Mouse (Mus musculus) embryonic stem cell, embryonic (primary cell): ENCODE measurements around the gene Unc5a.

ENCODE experiments used
- CTCF ChIA-PET, 4 experiments: fragments of 300-600 bp in 2 of 4; fragments of 350-600 bp in 2 of 4; sonication (Branson Sonifier 250); formaldehyde crosslinking; loops; one replicate each; lab custom pipeline; 2022; ENCODE audit warnings: inconsistent platforms in 2 of 4; lab: Charles Lee
- POLR2A ChIA-PET, 4 experiments: fragments of 300-600 bp in 2 of 4; fragments of 350-600 bp in 2 of 4; sonication (Branson Sonifier 250); formaldehyde crosslinking; loops; one replicate each; lab custom pipeline; 2022; ENCODE audit warnings: antibody characterized with exemption in 4 of 4, inconsistent platforms in 1 of 4; lab: Charles Lee

The Unc5a gene

DNA sequence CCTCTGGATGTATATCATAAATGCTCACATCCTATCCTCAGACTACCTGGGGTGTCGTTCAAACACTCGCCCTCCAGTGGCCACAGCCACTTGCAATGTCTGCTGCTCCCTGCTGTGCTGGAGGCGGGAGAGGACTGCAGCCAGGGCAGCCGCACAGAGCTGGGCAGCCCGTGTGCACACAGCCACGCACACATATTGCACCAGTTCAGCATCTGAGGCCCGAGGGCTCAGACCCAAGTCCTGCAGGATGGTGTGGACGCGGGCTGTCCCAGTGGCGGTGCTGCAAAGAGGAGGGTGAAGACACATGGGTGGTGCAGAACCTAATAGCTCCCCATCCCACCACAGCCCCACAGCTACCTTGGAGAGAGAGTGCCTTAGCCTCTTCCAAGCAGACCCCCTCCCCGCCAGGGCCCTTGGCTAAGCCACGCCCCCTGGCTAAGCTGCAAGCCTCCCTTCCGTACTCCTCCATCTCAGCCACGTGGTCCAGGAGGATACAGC is 62.8 kb downstream of the Unc5a start:
- ChIA-PET CTCF (interaction anchor here in 2 of 4 experiments (0.7 to 2.8 kb wide), 10 partner anchors 10 to 219 kb away, joined by 3 to 7 read pairs (median 3); no protein-coding TSS in a partner anchor), POLR2A (interaction anchor here in 3 of 4 experiments (0.7 to 3.4 kb wide), 7 partner anchors 10 to 110 kb away, joined by 3 to 9 read pairs (median 3); partner anchors contain the start of gene Hk3 (in 1 of the 3))

GRCm38 (mm10) chr13:55013702-55014344 is 64.6 kb downstream of the Unc5a start:
- ChIA-PET CTCF (interaction anchor here (0.6 to 2.8 kb wide), 11 partner anchors 44 to 255 kb away, joined by 3 to 9 read pairs (median 3); no protein-coding TSS in a partner anchor), POLR2A (interaction anchor here in 2 of 4 experiments (0.6 to 3.4 kb wide), 7 partner anchors 8 to 382 kb away, joined by 3 to 9 read pairs (median 4); partner anchors contain the start of genes Hk3 (in 1 of the 2) and Zfp346 (in 1 of the 2))

GRCm38 (mm10) chr13:55014451-55014850 is 65.2 kb downstream of the Unc5a start:
- ChIA-PET CTCF (interaction anchor here (0.6 to 2.8 kb wide), 9 partner anchors 44 to 256 kb away, joined by 3 to 9 read pairs (median 3); no protein-coding TSS in a partner anchor), POLR2A (interaction anchor here in 2 of 4 experiments (0.6 to 3.4 kb wide), 4 partner anchors 7 to 381 kb away, joined by 4 to 9 read pairs (median 6); partner anchors contain the start of gene Hk3 (in 1 of the 2))

- CTCF ChIA-PET, result interaction anchor here in 3 of 4 experiments (0.6 to 2.0 kb wide), 7 partner anchors 53 to 317 kb away, joined by 3 to 12 read pairs (median 4); no protein-coding TSS in a partner anchor
Measured at GRCm38 (mm10) chr13:55017154-55017897, 68.1 kb downstream of the Unc5a start.

GRCm38 (mm10) chr13:55017898-55018599 is 68.8 kb downstream of the Unc5a start:
- POLR2A ChIA-PET, result interaction anchor here in 1 of 4 experiments (0.6 to 1.2 kb wide), 6 partner anchors 18 to 222 kb away, joined by 3 to 4 read pairs (median 3); partner anchors contain the start of gene Zfp346

More at GRCm38 (mm10) chr13:55017154-55017897, 68.1 kb downstream of the Unc5a start:
- POLR2A ChIA-PET, result interaction anchor here in 1 of 4 experiments (0.7 to 1.6 kb wide), 2 partner anchors 14 to 63 kb away, joined by 3 read pairs; no protein-coding TSS in a partner anchor

DNA sequence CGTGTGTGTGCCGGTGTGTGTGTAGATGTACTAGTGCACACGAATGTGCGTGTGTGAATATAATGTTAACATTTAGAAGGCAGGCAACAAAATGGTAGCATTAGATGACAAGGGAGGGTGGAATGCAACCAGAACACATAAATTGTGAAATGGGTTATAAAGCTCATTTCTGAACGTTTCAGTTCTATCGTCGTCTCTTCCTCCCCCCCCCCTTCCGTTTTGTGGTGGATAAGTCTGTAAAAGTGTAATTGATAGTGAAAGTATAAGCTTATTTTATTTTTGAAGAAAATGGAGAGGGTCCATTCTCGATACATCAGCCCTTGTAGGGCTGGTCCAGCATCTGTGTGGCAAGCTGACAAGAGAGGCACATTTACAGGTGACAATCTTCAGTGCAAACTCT is 69.5 kb downstream of the Unc5a start:
- ChIA-PET CTCF (interaction anchor here in 3 of 4 experiments (0.5 to 2.0 kb wide), 13 partner anchors 9 to 616 kb away, joined by 3 to 12 read pairs (median 3); partner anchors contain the start of gene Ddx46 (in 1 of the 3)), POLR2A (interaction anchor here in 1 of 4 experiments (0.6 to 1.2 kb wide), 5 partner anchors 18 to 222 kb away, joined by 3 to 4 read pairs (median 3); partner anchors contain the start of gene Zfp346)

More at GRCm38 (mm10) chr13:55017898-55018599, 68.8 kb downstream of the Unc5a start:
- CTCF ChIA-PET, result interaction anchor here in 3 of 4 experiments (0.5 to 2.0 kb wide), 13 partner anchors 9 to 617 kb away, joined by 3 to 12 read pairs (median 4); partner anchors contain the start of gene Ddx46 (in 1 of the 3)

DNA sequence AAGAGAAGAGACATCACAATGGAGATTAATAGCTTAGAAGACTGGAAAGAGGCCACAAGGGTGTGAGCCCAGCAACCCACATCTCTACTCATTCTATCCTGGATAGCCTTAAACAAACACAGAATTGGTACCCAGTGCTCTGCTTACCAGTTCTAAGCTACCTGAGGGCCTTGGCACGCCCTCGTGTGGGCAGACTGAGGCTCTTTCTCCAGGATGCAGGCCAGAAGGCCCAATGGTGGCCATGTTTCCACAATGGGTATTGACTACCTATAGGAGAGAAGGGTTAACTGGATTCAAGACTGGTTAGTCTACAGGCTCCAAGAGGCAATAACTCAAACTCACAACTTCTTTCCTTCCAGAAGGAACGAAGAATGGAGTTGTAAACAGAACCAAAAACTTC is 70.0 kb downstream of the Unc5a start:
- CTCF ChIA-PET, result interaction anchor here in 3 of 4 experiments (0.6 to 2.0 kb wide), 11 partner anchors 10 to 224 kb away, joined by 3 to 12 read pairs (median 3); no protein-coding TSS in a partner anchor
- POLR2A ChIA-PET, result interaction anchor here in 1 of 4 experiments (0.6 to 1.2 kb wide), 5 partner anchors 19 to 352 kb away, joined by 3 to 4 read pairs (median 4); partner anchors contain the start of gene Zfp346

DNA sequence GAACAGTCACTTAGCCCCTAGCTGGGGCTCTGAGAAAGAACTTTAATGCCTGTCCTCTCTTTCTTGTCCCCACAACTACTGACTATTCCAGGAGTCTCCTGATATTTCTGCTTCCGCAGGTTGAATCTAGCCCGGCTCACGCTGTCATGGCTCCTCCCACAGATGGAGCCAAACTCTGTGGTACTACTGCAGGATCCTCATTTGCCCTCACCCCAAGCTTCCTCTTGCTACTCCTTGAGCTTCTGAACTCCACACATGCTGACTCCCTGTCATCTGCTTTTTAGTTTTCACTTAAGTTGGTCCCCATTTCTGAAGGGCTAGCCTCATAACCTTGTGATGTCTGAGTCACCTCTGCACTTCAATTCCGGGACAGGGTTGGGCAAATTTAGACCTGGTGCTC is 70.8 kb downstream of the Unc5a start:
- POLR2A ChIA-PET, result no interaction called here
- CTCF ChIA-PET, result interaction anchor here in 2 of 4 experiments (1.1 to 1.5 kb wide), 3 partner anchors 176 to 220 kb away, joined by 3 to 7 read pairs (median 3); no protein-coding TSS in a partner anchor

- CTCF ChIA-PET, result interaction anchor here (0.6 to 2.4 kb wide), 9 partner anchors 13 to 508 kb away, joined by 3 to 8 read pairs (median 3); partner anchors contain the start of gene Dok3 (in 1 of the 4)
Measured at GRCm38 (mm10) chr13:55021194-55021779, 72.1 kb downstream of the Unc5a start, which contains the start of gene Hk3. Hk3 (minus strand) TSS chr13:55021385.

DNA sequence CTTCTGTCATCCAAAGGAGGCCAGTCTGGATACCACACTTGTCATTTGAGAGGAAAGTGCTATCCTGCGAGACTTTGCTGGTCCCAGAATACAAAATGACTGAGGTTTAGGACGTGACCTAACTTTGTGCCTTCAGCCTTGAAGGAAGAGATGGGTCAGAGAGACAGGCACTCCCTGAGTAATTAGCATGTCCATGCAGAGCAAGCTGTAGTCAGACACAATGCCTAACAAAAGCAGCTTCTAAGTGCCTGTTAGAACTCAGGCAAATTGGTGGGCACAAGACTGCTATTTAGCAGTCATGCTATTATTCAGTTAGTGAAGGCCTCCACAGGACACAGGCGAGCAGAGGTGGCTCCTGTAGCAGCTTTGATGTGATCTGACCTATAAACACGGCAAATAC is 73.0 kb downstream of the Unc5a start:
- ChIA-PET CTCF (interaction anchor here (0.5 to 2.4 kb wide), 17 partner anchors 10 to 863 kb away, joined by 3 to 8 read pairs (median 3); partner anchors contain the start of gene Dok3 (in 1 of the 4)), POLR2A (interaction anchor here (0.5 to 1.9 kb wide), 20 partner anchors 9 to 1399 kb away, joined by 3 to 9 read pairs (median 3); partner anchors contain the start of gene Zfp346 (in 1 of the 4))

More at GRCm38 (mm10) chr13:55021194-55021779, 72.1 kb downstream of the Unc5a start, which contains the start of gene Hk3:
- POLR2A ChIA-PET, result interaction anchor here in 2 of 4 experiments (0.7 to 1.9 kb wide), 9 partner anchors 8 to 236 kb away, joined by 3 to 9 read pairs (median 3); partner anchors contain the start of gene Zfp346 (in 1 of the 2)

- ChIA-PET CTCF (interaction anchor here in 3 of 4 experiments (0.5 to 2.4 kb wide), 10 partner anchors 11 to 230 kb away, joined by 3 to 8 read pairs (median 4); no protein-coding TSS in a partner anchor), POLR2A (interaction anchor here (0.8 to 1.9 kb wide), 13 partner anchors 8 to 240 kb away, joined by 3 to 9 read pairs (median 3); no protein-coding TSS in a partner anchor)
Measured at GRCm38 (mm10) chr13:55022715-55023114, 73.5 kb downstream of the Unc5a start.

DNA sequence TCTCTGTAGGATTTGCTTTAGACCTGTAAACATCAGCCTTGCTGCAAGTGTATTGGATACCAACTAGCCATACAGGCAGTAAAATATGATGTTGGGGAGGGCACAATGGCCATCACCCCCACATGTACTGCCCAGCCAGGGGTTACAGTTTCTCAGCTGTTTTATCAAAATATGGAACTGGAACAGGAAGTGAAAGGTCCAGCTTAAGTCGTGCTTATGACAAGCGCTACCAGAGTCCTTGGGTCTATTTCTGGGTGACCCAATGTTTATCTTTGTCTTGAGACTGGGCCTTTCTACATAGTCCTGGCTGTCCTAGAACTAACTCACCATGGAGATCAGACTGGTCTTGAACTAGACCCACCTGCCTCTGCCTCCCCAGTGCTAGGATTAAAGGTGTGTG is 75.0 kb downstream of the Unc5a start:
- ChIA-PET CTCF (interaction anchor here in 1 of 4 experiments (0.5 kb wide), 1 partner anchor 200 kb away, joined by 7 read pairs; no protein-coding TSS in a partner anchor), POLR2A (no interaction called here)

- ChIA-PET POLR2A (interaction anchor here in 1 of 4 experiments (1.5 kb wide), 1 partner anchor 18 kb away, joined by 3 read pairs; no protein-coding TSS in a partner anchor), CTCF (no interaction called here)
Measured at GRCm38 (mm10) chr13:55040016-55040415, 90.8 kb downstream of the Unc5a start.

- ChIA-PET POLR2A (no interaction called here), CTCF (no interaction called here)
Measured at GRCm38 (mm10) chr13:55047706-55048105, 98.5 kb downstream of the Unc5a start.
